17 mouse cellular contexts compared by ENCODE assay signal in genomic region chrX:142755542-142755941, GRCm38 (mm10).
A peak's percentile ranks its signal among the peaks of the same experiment; 100 is the strongest.
DNase-seq lines count a peak whose midpoint lies in the region; ATAC-seq lines count a peak whose summit lies in the region.
"Had no signal": no experiment of that assay in that cellular context is flagged by ENCODE, and none has a peak within 500 bp of the region (broad histone marks: within the 10 kb centered on the region; RNA-seq: fewer than 3 reads in every experiment).

No protein-coding gene starts in this region.

- DNase-seq in cerebellum, adult 11 months = peak; percentile 13
- DNase-seq in cerebellum, adult 8-10 months = no peak
- peak; percentile 54 for DNase-seq in cerebellum, adult 11-12 months
- DNase-seq in cerebellum, adult 9-11 months = peak; percentile 58
- peak; percentile 18 to 37 for DNase-seq in cerebellum, postnatal 36 days
- no peak for DNase-seq in spleen, adult 12 weeks (ENCODE audit: low spot score)
- no peak for DNase-seq in adipocyte (ENCODE audit: low spot score)
- DNase-seq: adrenal gland, adult 2 months; adrenal gland, postnatal 25 days; embryo, embryonic 11 days; gastrocnemius, adult 2 months; gastrocnemius, postnatal 25 days; kidney, adult 9 months had no signal

- no peak for ATAC-seq in activated CD4-positive, CD25-positive, alpha-beta regulatory T cell, adult 4 months
- ATAC-seq: forebrain, embryonic 15.5 days; inflammation-experienced regulatory T-cells, adult 6 months; intestine, postnatal 0 days had no signal

Comparison
In these comparisons a context has a peak if more than half of its experiments do, and no peak if none do; other contexts are left out.
1. DNase-seq: peak in cerebellum, adult 11 months (single experiment), cerebellum, adult 11-12 months (single experiment), cerebellum, adult 9-11 months (single experiment) and cerebellum, postnatal 36 days (2 of 2); none in cerebellum, adult 8-10 months (single experiment), spleen, adult 12 weeks (single experiment) and adipocyte (single experiment).